Mouse (Mus musculus): Measurements from ENCODE around the gene 4930562C15Rik.

DNA sequence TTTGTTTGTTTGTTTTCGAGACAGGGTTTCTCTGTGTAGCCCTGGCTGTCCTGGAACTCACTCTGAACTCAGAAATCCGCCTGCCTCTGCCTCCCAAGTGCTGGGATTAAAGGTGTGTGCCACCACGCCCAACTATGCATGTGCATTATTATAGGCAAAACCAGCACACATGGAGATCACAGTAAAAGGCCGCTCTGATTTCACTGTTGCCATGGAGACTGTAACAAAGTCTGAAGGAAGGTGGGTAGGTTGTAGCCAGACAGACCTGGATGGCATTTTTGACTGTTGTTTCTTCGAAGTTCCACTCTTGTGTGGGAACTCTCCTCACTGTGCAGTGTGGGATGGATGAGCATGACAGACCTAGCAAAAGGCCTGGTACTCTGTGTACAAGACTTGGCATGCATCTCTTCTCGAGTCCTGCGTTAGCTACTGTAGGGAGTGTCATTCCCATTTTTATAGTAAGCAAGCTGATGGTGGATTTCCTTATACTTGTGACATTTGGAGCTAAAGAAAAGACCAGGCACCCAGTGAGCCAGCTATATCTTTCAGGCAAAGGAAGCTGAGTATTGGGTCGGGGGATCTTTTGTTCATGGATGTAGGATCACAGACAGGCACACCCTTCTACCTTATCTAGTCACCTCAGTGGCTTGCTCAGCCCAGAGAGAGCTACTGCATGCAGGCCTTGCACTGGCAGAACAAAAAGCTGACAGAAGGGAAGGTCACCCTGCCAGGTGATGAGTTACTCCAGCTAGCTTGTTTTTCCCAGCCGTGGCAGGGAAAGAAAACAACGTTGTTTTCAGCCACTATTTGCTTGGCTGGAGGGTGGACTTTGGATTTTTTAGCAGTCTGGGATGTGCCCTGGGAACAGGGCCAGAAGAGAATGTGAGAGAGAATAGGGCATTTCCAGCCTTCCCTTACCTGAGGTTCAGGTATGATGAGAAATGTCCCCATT, 46.5 kb downstream of the 4930562C15Rik start:
- TF ChIP-seq POLR2A (IDR thresholded peaks at IDR 0.05; ENCODE audit: insufficient read depth, low read depth, low read length) (no peak), CTCF (IDR thresholded peaks at IDR 0.05; ENCODE audit: insufficient read depth, low read depth, low read length) (no peak)

Measured in olfactory bulb, adult 2 months (tissue).